Mouse (Mus musculus): ENCODE data around the gene Sugp2.
A peak's percentile ranks its signal among the peaks of the same experiment; 100 is the strongest.

The Sugp2 gene

GRCm38 (mm10) chr8:70282603-70283135 lies 48.6 kb downstream of the Sugp2 start, which contains the start of gene Homer3:
Gene Homer3, plus strand, starts transcription at chr8:70282827.
- DNase-seq (ENCODE audit: low spot score), result peak; percentile 73

- no peak for DNase-seq (ENCODE audit: low spot score)
Observed at GRCm38 (mm10) chr8:70283136-70284077, 49.4 kb downstream of the Sugp2 start.

- DNase-seq (ENCODE audit: low spot score), result no peak
Observed at GRCm38 (mm10) chr8:70284421-70284820, 50.4 kb downstream of the Sugp2 start.

- no peak for DNase-seq (ENCODE audit: low spot score)
Observed at GRCm38 (mm10) chr8:70285304-70285703, 51.3 kb downstream of the Sugp2 start.

GRCm38 (mm10) chr8:70286737-70287136 lies 52.7 kb downstream of the Sugp2 start:
- no peak for DNase-seq (ENCODE audit: low spot score)

GRCm38 (mm10) chr8:70293988-70294405 lies 60.0 kb downstream of the Sugp2 start:
- no peak for DNase-seq (ENCODE audit: low spot score)

GRCm38 (mm10) chr8:70300881-70301280 lies 66.9 kb downstream of the Sugp2 start:
- no peak for DNase-seq (ENCODE audit: low spot score)

- peak; percentile 87 for DNase-seq (ENCODE audit: low spot score)
Observed at GRCm38 (mm10) chr8:70302358-70302890, 68.4 kb downstream of the Sugp2 start, which contains the start of the genes Ddx49 and Cope. Gene Ddx49, minus strand, starts transcription at chr8:70302489. Gene Cope, plus strand, starts transcription at chr8:70302518.

- DNase-seq (ENCODE audit: low spot score), result no peak
Observed at GRCm38 (mm10) chr8:70302901-70303300, 68.9 kb downstream of the Sugp2 start.

- no peak for DNase-seq (ENCODE audit: low spot score)
Observed at GRCm38 (mm10) chr8:70309311-70309710, 75.3 kb downstream of the Sugp2 start.

GRCm38 (mm10) chr8:70313399-70313798 lies 79.4 kb downstream of the Sugp2 start:
- no peak for DNase-seq (ENCODE audit: low spot score)

GRCm38 (mm10) chr8:70315624-70316510 lies 81.8 kb downstream of the Sugp2 start, which contains the start of gene Cers1:
Gene Cers1, plus strand, starts transcription at chr8:70315775.
- no peak for DNase-seq (ENCODE audit: low spot score)

- no peak for DNase-seq (ENCODE audit: low spot score)
Observed at GRCm38 (mm10) chr8:70316511-70317504, 82.8 kb downstream of the Sugp2 start.

GRCm38 (mm10) chr8:70317872-70318271 lies 83.8 kb downstream of the Sugp2 start:
- DNase-seq (ENCODE audit: low spot score), result no peak

- no peak for DNase-seq (ENCODE audit: low spot score)
Observed at GRCm38 (mm10) chr8:70323716-70324115, 89.7 kb downstream of the Sugp2 start.

- no peak for DNase-seq (ENCODE audit: low spot score)
Observed at GRCm38 (mm10) chr8:70327512-70327911, 93.5 kb downstream of the Sugp2 start.

- no peak for DNase-seq (ENCODE audit: low spot score)
Observed at GRCm38 (mm10) chr8:70329124-70329834, 95.3 kb downstream of the Sugp2 start, which contains the start of gene Gdf1. Gene Gdf1, plus strand, starts transcription at chr8:70329817.
